Mouse (Mus musculus) embryonic facial prominence, embryonic 11.5 days (tissue): Measurements from ENCODE around the gene Litaf. TPM values are rescaled to one million over a fixed set of nuclear protein-coding genes. Genes with fewer than 3 reads are reported as not detected.
A peak's percentile ranks its signal among the peaks of the same experiment; 100 is the strongest.

ENCODE experiments used
- ATAC-seq: fragments of 200-750 bp; cut with Nextera tagmentation; replicated peaks from 2 replicates; pipeline ENCODE4 v1.8.0; 2017; ENCODE audit warnings: low read depth; ENCODE audit not compliant: insufficient number of reproducible peaks, low FRiP score, low TSS enrichment
- DNase-seq: peaks from one replicate; pipeline ENCODE4 v3.0.0-alpha.2; 2015; ENCODE audit warnings: low spot score
- H3K27ac ChIP-seq: fragments of 300-500 bp; sonication (generic); replicated peaks from 2 replicates; pipeline ENCODE4 v1.5.1; 2014; ENCODE audit warnings: mild to moderate bottlenecking, low read depth, low read length, control low read depth
- H3K27me3 ChIP-seq: fragments of 300-500 bp; sonication (generic); 2 replicates; pipeline ENCODE4 v1.6.1; 2014; ENCODE audit warnings: mild to moderate bottlenecking, low read length, moderate library complexity, mixed read lengths; ENCODE audit not compliant: control insufficient read depth, insufficient read depth
- H3K36me3 ChIP-seq: fragments of 300-500 bp; sonication (generic); replicated peaks from 2 replicates; pipeline ENCODE4 v1.6.1; 2014; ENCODE audit warnings: low read depth, mild to moderate bottlenecking, low read length, moderate library complexity, mixed read lengths; ENCODE audit not compliant: control insufficient read depth, insufficient read depth
- H3K4me1 ChIP-seq: fragments of 300-500 bp; sonication (generic); 2 replicates; pipeline ENCODE4 v1.6.1; 2014; ENCODE audit warnings: low read length, mixed read lengths; ENCODE audit not compliant: control insufficient read depth, insufficient read depth
- H3K4me2 ChIP-seq: fragments of 300-500 bp; sonication (generic); 2 replicates; pipeline ENCODE4 v1.6.1; 2014; ENCODE audit warnings: low read depth, mild to moderate bottlenecking, control low read depth, low read length, moderate library complexity
- H3K4me3 ChIP-seq: fragments of 300-500 bp; sonication (generic); 2 replicates; pipeline ENCODE4 v1.5.1; 2014; ENCODE audit warnings: low read depth, low read length, control low read depth
- H3K9ac ChIP-seq: fragments of 300-500 bp; sonication (generic); replicated peaks from 2 replicates; pipeline ENCODE4 v1.6.1; 2014; ENCODE audit warnings: mild to moderate bottlenecking, control low read depth, low read length
- H3K9me3 ChIP-seq: fragments of 300-500 bp; sonication (generic); replicated peaks from 2 replicates; pipeline ENCODE4 v1.6.1; 2016; ENCODE audit warnings: mild to moderate bottlenecking, low read length, inconsistent platforms, mixed read lengths; ENCODE audit not compliant: control insufficient read depth
- WGBS: fragments of 180-500 bp; shearing (Covaris S2); extraction: QIAGEN DNeasy Blood & Tissue Kit; methylation state at CpG from one replicate; pipeline ENCODE4 v1.1.7; 2014; 5-methylcytosine and 5-hydroxymethylcytosine counted together
- polyA plus RNA-seq: library from polyadenylated mRNA; unstranded; fragments of >200 nt; fragmentation: Nextera tagmentation; extraction: Ambion mirVana; gene quantifications from 2 replicates; pipeline ENCODE4 v1.2.1, GENCODE M21; 2014

The Litaf gene
- polyA plus RNA-seq, 1 experiment from 2014 or later: 92.5 TPM

DNA sequence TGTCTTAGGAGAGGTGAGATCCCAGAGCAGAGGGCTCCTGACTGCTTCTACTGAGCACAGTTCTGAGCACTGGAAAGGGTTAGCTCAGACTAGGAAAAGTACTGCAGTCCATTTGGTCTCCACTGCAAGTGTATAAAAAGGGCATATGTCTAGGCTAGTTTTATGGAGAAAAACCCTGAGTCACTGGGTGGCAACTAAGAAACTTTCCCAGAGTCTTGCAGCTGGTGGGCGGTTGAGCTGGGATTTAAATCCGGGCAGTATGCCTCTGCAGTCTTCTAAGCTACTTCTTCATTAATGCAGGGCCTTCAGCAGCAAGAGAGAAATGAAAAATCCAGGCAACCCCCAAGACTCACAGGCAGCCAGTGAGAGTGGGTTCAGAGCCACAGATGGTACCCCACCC lies 15.7 kb downstream of the Litaf start:
- 94% methylated on average over 2 of the region's 2 CpGs for WGBS

DNA sequence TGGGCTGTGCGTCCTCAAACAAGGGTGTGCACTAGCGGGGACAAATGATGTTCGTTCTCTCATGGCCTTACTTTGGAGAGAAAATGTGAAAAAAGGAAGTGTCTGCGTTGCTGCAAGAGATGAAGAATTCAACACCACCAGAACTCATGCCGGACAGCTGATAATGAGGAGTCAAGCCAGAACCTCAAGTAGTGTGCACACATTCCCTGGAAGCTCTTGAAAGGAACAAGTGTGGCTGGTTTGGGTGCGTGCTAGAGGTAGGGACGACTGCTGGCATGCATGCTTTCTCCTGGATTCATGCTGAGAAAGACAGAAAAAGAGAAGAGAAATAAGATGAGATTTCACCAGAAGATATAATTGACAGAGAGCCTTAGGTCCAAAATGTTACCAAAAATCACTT lies 18.8 kb downstream of the Litaf start:
- no peak overlapping the region for H3K4me2 ChIP-seq
- H3K27me3 ChIP-seq: no peaks in the 10 kb centered on the region
- no peak overlapping the region for H3K9ac ChIP-seq
- no peak overlapping the region for H3K4me3 ChIP-seq
- ATAC-seq (no peak), DNase-seq (no peak)
- no peaks in the 10 kb centered on the region for H3K36me3 ChIP-seq
- H3K9me3 ChIP-seq: no peaks in the 10 kb centered on the region
- no peaks in the 10 kb centered on the region for H3K4me1 ChIP-seq
- 83% methylated on average over 7 of the region's 7 CpGs for WGBS
- no peak overlapping the region for H3K27ac ChIP-seq

More for the DNA sequence above, 15.7 kb downstream of the Litaf start:
- Histone ChIP-seq H3K27me3 (no peaks in the 10 kb centered on the region), H3K9me3 (no peaks in the 10 kb centered on the region), H3K36me3 (no peaks in the 10 kb centered on the region), H3K27ac (no peak overlapping the region), H3K4me1 (no peaks in the 10 kb centered on the region), H3K4me2 (no peak overlapping the region), H3K4me3 (no peak overlapping the region), H3K9ac (no peak overlapping the region)
- ATAC-seq (no peak), DNase-seq (no peak)

DNA sequence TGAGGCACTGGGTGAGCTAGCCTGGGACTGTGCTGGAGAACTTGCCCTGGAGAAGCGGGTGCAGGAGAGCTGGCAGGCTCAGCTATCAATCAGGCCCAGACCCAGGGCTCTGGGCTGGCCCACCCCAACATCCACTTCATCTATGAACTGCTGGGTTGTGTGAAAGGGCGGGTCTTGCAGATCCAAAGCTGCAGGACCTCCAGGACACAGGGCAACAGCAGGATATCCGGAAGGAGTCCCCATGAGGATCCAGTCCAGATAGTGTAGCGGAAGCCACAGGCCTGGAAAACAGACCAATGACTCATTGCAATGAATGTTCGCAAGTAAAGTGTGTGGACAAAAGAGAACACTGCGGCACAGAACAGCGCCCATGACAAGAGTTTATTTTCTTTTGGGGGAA lies 19.5 kb downstream of the Litaf start:
- no peaks in the 10 kb centered on the region for H3K27me3 ChIP-seq
- no peak overlapping the region for H3K27ac ChIP-seq
- no peak overlapping the region for H3K4me2 ChIP-seq
- H3K9me3 ChIP-seq: no peaks in the 10 kb centered on the region
- DNase-seq: no peak
- 81% methylated on average over 7 of the region's 7 CpGs for WGBS
- H3K36me3 ChIP-seq: no peaks in the 10 kb centered on the region
- H3K4me1 ChIP-seq: no peaks in the 10 kb centered on the region
- no peak overlapping the region for H3K9ac ChIP-seq
- no peak overlapping the region for H3K4me3 ChIP-seq
- ATAC-seq: no peak

DNA sequence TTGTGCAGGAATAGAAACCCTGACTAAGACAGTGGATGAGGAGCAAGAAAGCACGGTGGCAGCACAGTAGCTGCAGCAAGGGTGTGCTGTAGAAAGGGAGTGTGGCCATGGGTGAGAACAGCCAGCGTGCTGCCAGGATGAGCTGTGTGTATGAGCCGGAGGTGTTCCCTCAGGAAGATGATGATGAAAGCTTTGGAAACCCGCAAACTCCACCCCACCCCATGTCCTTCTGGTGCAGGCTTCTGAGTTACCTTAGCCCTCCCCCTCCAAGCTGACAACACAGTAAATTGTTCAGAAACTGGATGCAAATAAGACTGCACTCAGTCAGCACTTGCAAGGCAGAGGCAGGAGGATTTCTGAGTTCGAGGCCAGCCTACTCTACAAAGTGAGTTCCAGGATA lies 22.7 kb downstream of the Litaf start:
- Histone ChIP-seq H3K27me3 (no peaks in the 10 kb centered on the region), H3K4me2 (no peak overlapping the region), H3K27ac (no peak overlapping the region), H3K36me3 (no peaks in the 10 kb centered on the region), H3K9me3 (no peaks in the 10 kb centered on the region), H3K4me1 (no peaks in the 10 kb centered on the region), H3K4me3 (no peak overlapping the region), H3K9ac (no peak overlapping the region)
- no peak for ATAC-seq
- WGBS: 83% methylated on average over 5 of the region's 5 CpGs
- DNase-seq: no peak

DNA sequence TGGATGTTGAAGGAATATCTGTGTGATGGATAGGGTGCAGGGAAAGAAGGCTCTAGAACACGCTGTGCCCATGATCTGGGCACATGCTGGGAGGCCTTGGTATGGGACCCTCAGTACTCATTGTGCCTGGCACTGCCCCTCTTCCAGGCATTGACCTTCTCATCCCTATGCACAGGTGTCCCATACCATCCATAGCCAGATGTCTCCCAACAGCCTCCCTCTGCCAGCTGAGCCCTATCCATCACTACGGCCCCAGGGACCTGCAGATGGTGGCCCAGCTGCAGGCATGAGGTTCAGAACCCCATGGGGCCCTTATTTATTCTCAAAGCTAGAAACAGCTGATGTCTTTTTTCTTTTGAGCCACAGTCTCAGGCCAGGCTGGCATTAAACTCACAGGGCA lies 25.4 kb downstream of the Litaf start:
- Histone ChIP-seq H3K36me3 (no peaks in the 10 kb centered on the region), H3K27ac (no peak overlapping the region), H3K9ac (no peak overlapping the region), H3K4me2 (no peak overlapping the region), H3K4me1 (no peaks in the 10 kb centered on the region), H3K4me3 (no peak overlapping the region), H3K9me3 (no peaks in the 10 kb centered on the region), H3K27me3 (no peaks in the 10 kb centered on the region)
- ATAC-seq (no peak), DNase-seq (no peak)
- 78% methylated on average over 2 of the region's 2 CpGs for WGBS

DNA sequence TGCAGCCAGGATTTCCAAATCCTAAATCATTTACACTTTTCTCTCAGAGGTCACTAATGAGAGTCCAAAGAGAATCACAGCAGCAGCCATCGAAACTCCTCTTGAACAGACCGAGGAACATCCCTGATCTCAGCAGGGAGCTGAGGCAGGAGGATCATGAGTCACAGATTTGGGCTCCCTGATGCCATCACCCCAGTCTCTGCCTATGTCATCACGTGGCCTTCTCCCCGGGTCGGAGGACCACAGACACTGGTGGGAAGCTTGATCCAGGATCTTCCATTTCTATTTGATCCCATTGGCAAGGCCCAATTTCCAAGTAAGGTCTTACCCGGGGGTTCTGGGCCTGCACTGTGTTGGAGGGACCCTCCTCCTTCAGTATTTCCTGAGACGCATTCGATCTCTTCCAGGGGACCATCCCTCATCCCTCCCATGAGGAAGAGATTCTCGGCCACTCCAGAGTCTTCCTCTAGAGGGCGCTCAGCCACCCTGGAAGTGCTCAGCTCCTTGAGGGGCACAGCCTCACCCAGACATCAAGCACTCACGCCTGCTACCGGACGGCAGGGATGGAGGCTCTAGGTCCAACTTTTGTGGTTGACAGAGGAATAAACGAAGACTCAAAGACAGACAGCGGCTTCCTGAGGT lies 30.0 kb downstream of the Litaf start:
- no peak overlapping the region for H3K4me2 ChIP-seq
- H3K4me1 ChIP-seq: no peaks in the 10 kb centered on the region
- peak; percentile 60 for ATAC-seq
- no peak overlapping the region for H3K4me3 ChIP-seq
- no peak overlapping the region for H3K9ac ChIP-seq
- WGBS: 25% methylated on average over 15 of the region's 15 CpGs
- H3K9me3 ChIP-seq: no peaks in the 10 kb centered on the region
- DNase-seq: peak; percentile 91
- no peaks in the 10 kb centered on the region for H3K36me3 ChIP-seq
- no peak overlapping the region for H3K27ac ChIP-seq
- H3K27me3 ChIP-seq: no peaks in the 10 kb centered on the region

DNA sequence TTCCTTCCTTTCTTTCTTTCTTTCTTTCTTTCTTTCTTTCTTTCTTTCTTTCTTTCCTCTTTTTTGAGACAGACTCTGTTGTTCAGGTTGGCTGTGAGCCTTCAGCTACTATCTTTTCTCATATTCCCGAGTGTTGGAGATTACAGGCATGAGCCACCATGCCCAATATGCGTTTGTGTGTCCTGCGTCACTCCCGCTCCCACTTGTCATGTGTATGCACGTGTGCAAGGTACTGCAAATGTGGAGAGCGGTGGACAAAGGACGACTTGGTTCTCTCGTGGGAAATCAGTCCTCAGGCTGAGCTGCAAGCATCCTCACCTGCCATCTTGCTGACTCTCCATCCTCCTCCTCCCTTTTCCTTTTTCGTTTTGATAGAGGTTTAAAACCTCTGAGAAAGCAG lies 30.7 kb downstream of the Litaf start:
- no peak overlapping the region for H3K4me2 ChIP-seq
- no peak overlapping the region for H3K27ac ChIP-seq
- no peak for DNase-seq
- H3K9me3 ChIP-seq: no peaks in the 10 kb centered on the region
- H3K4me3 ChIP-seq: no peak overlapping the region
- no peaks in the 10 kb centered on the region for H3K4me1 ChIP-seq
- no peaks in the 10 kb centered on the region for H3K27me3 ChIP-seq
- ATAC-seq: no peak
- 84% methylated on average over 9 of the region's 9 CpGs for WGBS
- no peak overlapping the region for H3K9ac ChIP-seq
- no peaks in the 10 kb centered on the region for H3K36me3 ChIP-seq

DNA sequence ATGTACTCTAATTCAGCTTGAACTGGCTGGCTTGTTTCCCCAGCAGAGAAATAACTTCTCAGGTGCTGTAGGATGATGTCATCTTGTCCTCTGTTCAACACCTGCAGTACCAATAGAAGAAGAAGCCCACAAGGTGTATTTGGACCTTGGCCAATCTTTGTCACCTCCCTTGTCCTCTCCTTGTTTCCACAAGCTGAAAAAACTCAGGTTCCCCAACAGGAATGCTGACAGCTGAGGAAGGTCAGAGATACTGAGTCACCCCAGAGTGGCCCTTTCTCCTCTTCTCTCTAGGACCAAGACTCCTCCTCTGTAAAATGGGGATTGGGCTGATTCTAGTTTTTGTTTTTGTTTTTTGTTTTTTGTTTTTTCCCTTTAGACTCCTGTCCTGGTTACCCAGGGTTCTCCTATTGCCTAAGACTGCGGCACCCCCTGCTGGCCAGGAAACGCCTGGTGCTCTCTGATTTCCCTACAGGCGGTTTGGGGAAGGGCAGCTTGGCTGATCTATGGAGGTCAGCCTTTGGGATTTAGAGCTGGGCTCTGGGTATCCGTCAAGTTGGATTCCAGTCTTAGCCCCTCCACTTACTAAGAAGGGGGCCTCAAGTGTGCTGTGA lies 31.7 kb downstream of the Litaf start:
- 2% methylated on average over 4 of the region's 4 CpGs for WGBS
- no peaks in the 10 kb centered on the region for H3K36me3 ChIP-seq
- H3K4me1 ChIP-seq: no peaks in the 10 kb centered on the region
- no peak overlapping the region for H3K27ac ChIP-seq
- H3K9ac ChIP-seq: no peak overlapping the region
- H3K27me3 ChIP-seq: no peaks in the 10 kb centered on the region
- H3K9me3 ChIP-seq: no peaks in the 10 kb centered on the region
- no peak for ATAC-seq
- DNase-seq: peak; percentile 92
- H3K4me3 ChIP-seq: no peak overlapping the region
- H3K4me2 ChIP-seq: no peak overlapping the region
